Mouse (Mus musculus) intestine, embryonic 16.5 days (tissue): ENCODE results near the gene Prokr2. TPM values are rescaled to one million over a fixed set of nuclear protein-coding genes. Genes with fewer than 3 reads are reported as not detected.
"Not testable (repeated sequence)": the region's sequence is repeated elsewhere in the genome, so short reads cannot be mapped to it uniquely, and the experiment has no call there.

ENCODE experiments used
- ATAC-seq: fragments of 200-750 bp; cut with Nextera tagmentation; 2 replicates; pipeline ENCODE4 v1.8.0; 2017; ENCODE audit warnings: moderate TSS enrichment, moderate library complexity
- H3K27ac ChIP-seq: fragments of 300-500 bp; sonication (generic); 2 replicates; pipeline ENCODE4 v1.5.1; 2014; ENCODE audit warnings: mild to moderate bottlenecking, low read length
- H3K27me3 ChIP-seq: fragments of 300-500 bp; sonication (generic); replicated peaks from 2 replicates; pipeline ENCODE4 v1.6.1; 2014; ENCODE audit warnings: low read length, control low read depth, mixed read lengths; ENCODE audit not compliant: control insufficient read depth, insufficient read depth
- H3K36me3 ChIP-seq: fragments of 300-500 bp; sonication (generic); 2 replicates; pipeline ENCODE4 v1.6.1; 2014; ENCODE audit warnings: low read length, control low read depth; ENCODE audit not compliant: control insufficient read depth, insufficient read depth
- H3K4me1 ChIP-seq: fragments of 300-500 bp; sonication (generic); 2 replicates; pipeline ENCODE4 v1.6.1; 2014; ENCODE audit warnings: low read length, control low read depth, mixed read lengths; ENCODE audit not compliant: control insufficient read depth, insufficient read depth
- H3K4me2 ChIP-seq: fragments of 300-500 bp; sonication (generic); 2 replicates; pipeline ENCODE4 v1.6.1; 2014; ENCODE audit warnings: low read depth, low read length, control low read depth
- H3K4me3 ChIP-seq: fragments of 300-500 bp; sonication (generic); 2 replicates; pipeline ENCODE4 v1.5.1; 2014; ENCODE audit warnings: mild to moderate bottlenecking, low read length
- H3K9ac ChIP-seq: fragments of 300-500 bp; sonication (generic); 2 replicates; pipeline ENCODE4 v1.6.1; 2014; ENCODE audit warnings: low read depth, low read length
- H3K9me3 ChIP-seq: fragments of 300-500 bp; sonication (generic); 2 replicates; pipeline ENCODE4 v1.6.1; 2016; ENCODE audit warnings: low read length, control low read depth; ENCODE audit not compliant: control insufficient read depth
- WGBS: fragments of 180-500 bp; shearing (Covaris S2); extraction: QIAGEN DNeasy Blood & Tissue Kit; methylation state at CpG from one replicate; pipeline ENCODE4 v1.1.7; 2014; 5-methylcytosine and 5-hydroxymethylcytosine counted together
- polyA plus RNA-seq: library from polyadenylated mRNA; unstranded; fragments of >200 nt; fragmentation: Nextera tagmentation; extraction: Ambion mirVana; gene quantifications from 2 replicates; pipeline ENCODE4 v1.2.1, GENCODE M21; 2015

Gene Prokr2
- polyA plus RNA-seq, 1 experiment from 2014 or later = 0.18 TPM

- not testable (repeated sequence) for H3K36me3 ChIP-seq, H3K9ac ChIP-seq, H3K4me1 ChIP-seq, ATAC-seq, H3K27me3 ChIP-seq, H3K4me2 ChIP-seq, H3K27ac ChIP-seq, H3K4me3 ChIP-seq, H3K9me3 ChIP-seq
- WGBS = 83% methylated on average over 8 of the region's 8 CpGs
These were observed 71.2 kb downstream of the Prokr2 start for GRCm38 (mm10) chr2:132314057-132314456.

- H3K4me1 ChIP-seq = no peaks in the 10 kb centered on the region
- H3K9me3 ChIP-seq = no peaks in the 10 kb centered on the region
- no peaks in the 10 kb centered on the region for H3K27me3 ChIP-seq
- no peak overlapping the region for H3K9ac ChIP-seq
- no peak overlapping the region for H3K4me3 ChIP-seq
- H3K4me2 ChIP-seq = no peak overlapping the region
- no peaks in the 10 kb centered on the region for H3K36me3 ChIP-seq
- ATAC-seq = no peak
- WGBS = 95% methylated on average over 2 of the region's 2 CpGs
- H3K27ac ChIP-seq = no peak overlapping the region
These were observed 71.7 kb downstream of the Prokr2 start for GRCm38 (mm10) chr2:132313568-132313967.

GRCm38 (mm10) chr2:132312616-132313015, 72.6 kb downstream of the Prokr2 start:
- no peak for ATAC-seq
- no peaks in the 10 kb centered on the region for H3K4me1 ChIP-seq
- no peaks in the 10 kb centered on the region for H3K9me3 ChIP-seq
- WGBS = 80% methylated on average over 5 of the region's 5 CpGs
- no peaks in the 10 kb centered on the region for H3K27me3 ChIP-seq
- H3K27ac ChIP-seq = no peak overlapping the region
- no peak overlapping the region for H3K4me3 ChIP-seq
- H3K9ac ChIP-seq = no peak overlapping the region
- H3K36me3 ChIP-seq = no peaks in the 10 kb centered on the region
- H3K4me2 ChIP-seq = no peak overlapping the region

- Histone ChIP-seq H3K36me3 (peaks cover 4% of the 10 kb centered on the region; the same call in 1 of the 2 replicates), H3K9ac (no peak overlapping the region), H3K4me2 (no peak overlapping the region), H3K9me3 (no peaks in the 10 kb centered on the region), H3K27ac (no peak overlapping the region), H3K27me3 (no peaks in the 10 kb centered on the region), H3K4me1 (no peaks in the 10 kb centered on the region), H3K4me3 (no peak overlapping the region)
- ATAC-seq = no peak
- 91% methylated on average over 6 of the region's 6 CpGs for WGBS
These were observed 75.8 kb downstream of the Prokr2 start for GRCm38 (mm10) chr2:132309398-132309930.

GRCm38 (mm10) chr2:132308829-132309228, 76.4 kb downstream of the Prokr2 start:
- 91% methylated on average over 6 of the region's 6 CpGs for WGBS
- no peaks in the 10 kb centered on the region for H3K4me1 ChIP-seq
- no peak overlapping the region for H3K4me2 ChIP-seq
- no peak overlapping the region for H3K4me3 ChIP-seq
- no peak overlapping the region for H3K9ac ChIP-seq
- H3K9me3 ChIP-seq = no peaks in the 10 kb centered on the region
- H3K27ac ChIP-seq = no peak overlapping the region
- no peaks in the 10 kb centered on the region for H3K27me3 ChIP-seq
- peaks cover 4% of the 10 kb centered on the region; the same call in 1 of the 2 replicates for H3K36me3 ChIP-seq
- no peak for ATAC-seq

- H3K27me3 ChIP-seq = no peaks in the 10 kb centered on the region
- H3K9me3 ChIP-seq = no peaks in the 10 kb centered on the region
- ATAC-seq = no peak
- H3K36me3 ChIP-seq = peaks cover 4% of the 10 kb centered on the region; the same call in 1 of the 2 replicates
- H3K9ac ChIP-seq = no peak overlapping the region
- no peak overlapping the region for H3K4me2 ChIP-seq
- no peak overlapping the region for H3K27ac ChIP-seq
- H3K4me3 ChIP-seq = no peak overlapping the region
- WGBS = 95% methylated on average over 11 of the region's 11 CpGs
- no peaks in the 10 kb centered on the region for H3K4me1 ChIP-seq
These were observed 77.9 kb downstream of the Prokr2 start for GRCm38 (mm10) chr2:132307213-132307843.

- no peaks in the 10 kb centered on the region for H3K4me1 ChIP-seq
- 67% methylated on average over 4 of the region's 4 CpGs for WGBS
- no peaks in the 10 kb centered on the region for H3K27me3 ChIP-seq
- H3K27ac ChIP-seq = no peak overlapping the region
- no peak overlapping the region for H3K9ac ChIP-seq
- H3K4me3 ChIP-seq = no peak overlapping the region
- peaks cover 12% of the 10 kb centered on the region; the same call in 1 of the 2 replicates for H3K36me3 ChIP-seq
- no peaks in the 10 kb centered on the region for H3K9me3 ChIP-seq
- no peak overlapping the region for H3K4me2 ChIP-seq
- ATAC-seq = no peak
These were observed 79.3 kb downstream of the Prokr2 start for GRCm38 (mm10) chr2:132305988-132306387.

- H3K9ac ChIP-seq = no peak overlapping the region
- WGBS = 86% methylated on average over 7 of the region's 7 CpGs
- no peak overlapping the region for H3K4me3 ChIP-seq
- H3K4me2 ChIP-seq = no peak overlapping the region
- peaks cover 15% of the 10 kb centered on the region; the same call in 1 of the 2 replicates for H3K36me3 ChIP-seq
- no peak overlapping the region for H3K27ac ChIP-seq
- ATAC-seq = no peak
- H3K27me3 ChIP-seq = no peaks in the 10 kb centered on the region
- no peaks in the 10 kb centered on the region for H3K4me1 ChIP-seq
- H3K9me3 ChIP-seq = no peaks in the 10 kb centered on the region
These were observed 80.1 kb downstream of the Prokr2 start for GRCm38 (mm10) chr2:132305165-132305564.

GRCm38 (mm10) chr2:132301436-132301835, 83.8 kb downstream of the Prokr2 start:
- Histone ChIP-seq H3K36me3 (peaks cover 21% of the 10 kb centered on the region), H3K4me2 (no peak overlapping the region), H3K4me1 (no peaks in the 10 kb centered on the region), H3K27me3 (no peaks in the 10 kb centered on the region), H3K9ac (no peak overlapping the region), H3K9me3 (no peaks in the 10 kb centered on the region), H3K4me3 (no peak overlapping the region), H3K27ac (no peak overlapping the region)
- WGBS = 96% methylated on average over 4 of the region's 4 CpGs
- no peak for ATAC-seq

GRCm38 (mm10) chr2:132298250-132298649, 87.0 kb downstream of the Prokr2 start:
- H3K4me3 ChIP-seq = no peak overlapping the region
- H3K36me3 ChIP-seq = peaks cover 29% of the 10 kb centered on the region
- H3K27ac ChIP-seq = no peak overlapping the region
- 91% methylated on average over 4 of the region's 4 CpGs for WGBS
- H3K9ac ChIP-seq = no peak overlapping the region
- H3K9me3 ChIP-seq = no peaks in the 10 kb centered on the region
- ATAC-seq = no peak
- no peaks in the 10 kb centered on the region for H3K4me1 ChIP-seq
- H3K4me2 ChIP-seq = no peak overlapping the region
- H3K27me3 ChIP-seq = no peaks in the 10 kb centered on the region
